Mouse (Mus musculus): ENCODE measurements at regions not wholly inside any gene's neighbourhood (a gene's known extent, or its start where the extent isn't known, plus 50 kb on each side); places are given as distances from the start of the nearest gene placed in this dataset.

DNA sequence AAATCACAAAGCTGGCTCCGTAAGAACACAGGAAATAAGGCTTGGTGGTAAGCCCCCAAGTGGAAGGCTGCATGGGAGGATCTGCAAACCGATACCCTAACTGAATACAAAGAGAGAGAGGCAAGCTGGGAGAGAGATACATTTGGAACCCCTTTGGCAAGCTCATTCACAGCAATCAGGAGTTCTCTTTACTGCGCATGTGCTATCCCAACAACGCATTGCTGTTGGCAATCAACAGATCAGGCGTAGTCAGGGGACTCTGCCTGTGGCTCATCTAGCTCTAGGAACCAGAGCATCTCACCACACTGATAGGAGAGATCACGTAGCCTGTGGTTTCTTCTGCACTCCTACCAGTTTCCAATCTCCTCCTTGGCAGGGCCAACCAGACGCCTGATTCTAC is 103.9 kb upstream of the Phyhipl start:
- no peaks in the 10 kb centered on the region for H3K36me3 ChIP-seq (ENCODE audit: control insufficient read depth, insufficient read depth, low read length)
- 80% methylated on average over 7 of the region's 7 CpGs for WGBS
- H3K4me3 ChIP-seq = no peak overlapping the region
- H3K79me2 ChIP-seq (replicated peaks; ENCODE audit: control insufficient read depth, insufficient read depth, low read length) = no peaks in the 10 kb centered on the region
- H3K9ac ChIP-seq (ENCODE audit: low read depth, low read length) = no peak overlapping the region
- TF ChIP-seq CTCF (IDR thresholded peaks at IDR 0.05) (no peak), EP300 (IDR thresholded peaks at IDR 0.05; ENCODE audit: insufficient read depth, low read depth, low read length) (no peak), POLR2A (IDR thresholded peaks at IDR 0.05; ENCODE audit: insufficient read depth, low read depth, low read length) (no peak)
- no peak for DNase-seq
- intact Hi-C loops (cut with DNase I) = no loop called here
- no peak overlapping the region for H3K27ac ChIP-seq
- no peaks in the 10 kb centered on the region for H3K4me1 ChIP-seq (ENCODE audit: control insufficient read depth, insufficient read depth, low read length)
- no peaks in the 10 kb centered on the region for H3K27me3 ChIP-seq (ENCODE audit: control insufficient read depth, insufficient read depth, low read length)

DNA sequence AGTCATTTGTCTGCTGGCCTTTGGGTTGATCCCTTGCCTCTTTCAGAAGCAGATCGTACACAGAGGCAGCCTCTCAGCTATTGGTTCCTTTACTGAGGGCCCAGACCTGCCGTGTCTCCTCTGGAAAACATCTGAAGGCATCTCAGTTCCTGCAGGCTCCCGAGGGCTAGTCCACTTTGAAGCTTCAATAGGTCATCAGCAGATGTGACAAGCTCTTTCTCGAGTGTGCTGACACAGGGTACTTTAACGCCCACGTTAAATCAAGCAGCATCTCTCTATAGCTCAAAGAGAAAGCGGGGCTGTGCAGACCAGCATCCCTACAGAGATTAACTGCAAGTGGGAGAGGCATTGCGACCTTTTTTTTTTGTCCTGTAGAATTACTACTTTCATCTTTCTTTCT is 96.0 kb upstream of the Phyhipl start:
- H3K27ac ChIP-seq = no peak overlapping the region
- H3K4me1 ChIP-seq (ENCODE audit: control insufficient read depth, insufficient read depth, low read length) = no peaks in the 10 kb centered on the region
- intact Hi-C loops (cut with DNase I) = no loop called here
- no peak overlapping the region for H3K9ac ChIP-seq (ENCODE audit: low read depth, low read length)
- no peaks in the 10 kb centered on the region; the same call in 1 of the 2 replicates for H3K27me3 ChIP-seq (ENCODE audit: control insufficient read depth, insufficient read depth, low read length)
- H3K36me3 ChIP-seq (ENCODE audit: control insufficient read depth, insufficient read depth, low read length) = no peaks in the 10 kb centered on the region
- H3K4me3 ChIP-seq = no peak overlapping the region
- WGBS = 55% methylated on average over 8 of the region's 8 CpGs
- TF ChIP-seq EP300 (IDR thresholded peaks at IDR 0.05; ENCODE audit: insufficient read depth, low read depth, low read length) = no peak
- no peak for TF ChIP-seq POLR2A (IDR thresholded peaks at IDR 0.05; ENCODE audit: insufficient read depth, low read depth, low read length)
- no peak for TF ChIP-seq CTCF (IDR thresholded peaks at IDR 0.05)
- DNase-seq = no peak
- no peaks in the 10 kb centered on the region for H3K79me2 ChIP-seq (replicated peaks; ENCODE audit: control insufficient read depth, insufficient read depth, low read length)

DNA sequence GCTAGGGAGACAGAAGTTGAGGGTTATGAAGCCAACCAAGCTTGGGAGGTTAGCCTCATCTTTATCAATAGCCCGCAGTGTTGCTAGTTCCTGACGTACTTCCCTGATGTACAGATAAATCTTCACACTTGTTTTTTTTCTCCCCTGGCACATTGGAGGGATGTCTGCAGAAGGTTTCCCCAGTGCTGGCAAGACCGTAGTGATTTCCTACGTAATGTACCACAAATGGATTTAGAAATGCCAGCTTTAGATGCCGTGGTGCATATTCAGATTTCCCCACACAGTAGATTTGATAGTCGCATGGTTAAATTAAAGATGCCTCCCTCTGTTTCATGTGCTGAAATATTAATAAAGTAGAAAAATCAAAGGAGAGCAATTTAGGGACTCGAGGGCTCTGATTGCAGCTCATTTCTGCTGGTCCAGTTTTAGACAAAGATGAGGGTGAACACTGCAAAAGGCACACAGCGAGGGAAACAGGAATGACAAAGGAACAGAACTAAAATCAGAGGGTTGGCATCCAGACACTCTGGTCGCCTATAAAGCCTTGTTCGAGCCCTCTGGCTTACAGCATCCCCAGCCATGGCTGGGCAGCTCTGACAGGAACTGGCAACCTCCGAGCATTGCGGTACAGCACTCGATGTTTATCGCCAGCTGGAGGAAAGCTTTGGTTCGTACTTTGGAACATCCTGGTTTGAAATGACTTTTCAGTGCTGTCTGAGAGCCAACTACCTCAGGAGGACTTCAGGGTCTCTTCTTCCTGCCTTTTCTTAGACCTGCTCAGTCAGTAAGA is 94.8 kb upstream of the Phyhipl start:
- no peak overlapping the region for H3K9ac ChIP-seq (ENCODE audit: low read depth, low read length)
- no peak overlapping the region for H3K4me3 ChIP-seq
- H3K79me2 ChIP-seq (replicated peaks; ENCODE audit: control insufficient read depth, insufficient read depth, low read length) = no peaks in the 10 kb centered on the region
- DNase-seq = no peak
- intact Hi-C loops (cut with DNase I) = no loop called here
- 71% methylated on average over 15 of the region's 15 CpGs for WGBS
- no peak overlapping the region for H3K27ac ChIP-seq
- H3K36me3 ChIP-seq (ENCODE audit: control insufficient read depth, insufficient read depth, low read length) = no peaks in the 10 kb centered on the region
- H3K27me3 ChIP-seq (ENCODE audit: control insufficient read depth, insufficient read depth, low read length) = no peaks in the 10 kb centered on the region; the same call in 1 of the 2 replicates
- no peaks in the 10 kb centered on the region for H3K4me1 ChIP-seq (ENCODE audit: control insufficient read depth, insufficient read depth, low read length)
- TF ChIP-seq POLR2A (IDR thresholded peaks at IDR 0.05; ENCODE audit: insufficient read depth, low read depth, low read length) (no peak), CTCF (IDR thresholded peaks at IDR 0.05) (no peak), EP300 (IDR thresholded peaks at IDR 0.05; ENCODE audit: insufficient read depth, low read depth, low read length) (no peak)

DNA sequence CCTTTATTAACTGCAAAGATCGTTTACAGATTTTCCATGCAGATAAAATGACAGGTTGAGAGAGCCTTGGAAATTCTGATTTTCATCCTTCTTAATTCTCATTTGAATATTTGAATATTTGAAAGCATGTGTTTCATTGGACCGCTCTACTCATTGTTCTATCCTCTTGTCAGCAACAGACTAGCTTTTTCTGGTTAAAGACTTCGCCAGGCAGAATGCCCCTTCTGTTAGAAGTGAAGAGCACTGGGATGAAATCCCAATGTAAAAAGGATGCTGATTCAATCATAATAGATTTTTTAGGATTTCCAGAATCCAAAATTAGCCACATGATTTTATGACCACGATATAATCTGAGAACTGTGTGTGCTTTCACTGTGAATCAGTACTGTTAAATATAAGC is 90.8 kb upstream of the Phyhipl start:
- Histone ChIP-seq H3K36me3 (ENCODE audit: control insufficient read depth, insufficient read depth, low read length) (no peaks in the 10 kb centered on the region), H3K27ac (no peak overlapping the region), H3K79me2 (replicated peaks; ENCODE audit: control insufficient read depth, insufficient read depth, low read length) (no peaks in the 10 kb centered on the region), H3K27me3 (ENCODE audit: control insufficient read depth, insufficient read depth, low read length) (no peaks in the 10 kb centered on the region), H3K4me1 (ENCODE audit: control insufficient read depth, insufficient read depth, low read length) (no peaks in the 10 kb centered on the region), H3K9ac (ENCODE audit: low read depth, low read length) (no peak overlapping the region), H3K4me3 (no peak overlapping the region)
- intact Hi-C loops (cut with DNase I) = no loop called here
- no peak for DNase-seq
- WGBS = 77% methylated on average over 4 of the region's 4 CpGs
- TF ChIP-seq CTCF (IDR thresholded peaks at IDR 0.05) (no peak), POLR2A (IDR thresholded peaks at IDR 0.05; ENCODE audit: insufficient read depth, low read depth, low read length) (no peak), EP300 (IDR thresholded peaks at IDR 0.05; ENCODE audit: insufficient read depth, low read depth, low read length) (no peak)

DNA sequence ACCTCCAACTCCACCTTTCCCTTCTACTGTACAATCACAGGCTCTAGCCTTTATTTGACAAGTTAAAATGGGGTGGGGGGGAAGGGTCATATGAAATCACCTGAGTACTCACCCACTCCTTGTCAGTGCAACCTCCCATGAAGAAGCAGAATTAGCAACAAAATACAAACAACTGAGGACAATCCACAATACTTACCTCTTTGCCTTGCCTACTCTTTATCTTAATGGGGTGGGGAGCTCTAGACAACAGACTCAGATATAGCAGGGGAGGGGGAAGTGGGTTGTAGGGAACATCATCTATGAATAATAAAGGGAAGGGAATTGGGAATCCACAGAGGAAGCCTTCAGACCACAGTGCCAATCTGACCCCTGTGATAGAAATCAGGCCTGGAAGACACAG is 86.1 kb upstream of the Phyhipl start:
- H3K36me3 ChIP-seq (ENCODE audit: control insufficient read depth, insufficient read depth, low read length) = no peaks in the 10 kb centered on the region
- intact Hi-C loops (cut with DNase I) = no loop called here
- TF ChIP-seq CTCF (IDR thresholded peaks at IDR 0.05) (no peak), POLR2A (IDR thresholded peaks at IDR 0.05; ENCODE audit: insufficient read depth, low read depth, low read length) (no peak), EP300 (IDR thresholded peaks at IDR 0.05; ENCODE audit: insufficient read depth, low read depth, low read length) (no peak)
- no peak overlapping the region for H3K9ac ChIP-seq (ENCODE audit: low read depth, low read length)
- no peaks in the 10 kb centered on the region for H3K4me1 ChIP-seq (ENCODE audit: control insufficient read depth, insufficient read depth, low read length)
- H3K79me2 ChIP-seq (replicated peaks; ENCODE audit: control insufficient read depth, insufficient read depth, low read length) = no peaks in the 10 kb centered on the region
- DNase-seq = no peak
- H3K27me3 ChIP-seq (ENCODE audit: control insufficient read depth, insufficient read depth, low read length) = no peaks in the 10 kb centered on the region
- no peak overlapping the region for H3K4me3 ChIP-seq
- no peak overlapping the region for H3K27ac ChIP-seq

DNA sequence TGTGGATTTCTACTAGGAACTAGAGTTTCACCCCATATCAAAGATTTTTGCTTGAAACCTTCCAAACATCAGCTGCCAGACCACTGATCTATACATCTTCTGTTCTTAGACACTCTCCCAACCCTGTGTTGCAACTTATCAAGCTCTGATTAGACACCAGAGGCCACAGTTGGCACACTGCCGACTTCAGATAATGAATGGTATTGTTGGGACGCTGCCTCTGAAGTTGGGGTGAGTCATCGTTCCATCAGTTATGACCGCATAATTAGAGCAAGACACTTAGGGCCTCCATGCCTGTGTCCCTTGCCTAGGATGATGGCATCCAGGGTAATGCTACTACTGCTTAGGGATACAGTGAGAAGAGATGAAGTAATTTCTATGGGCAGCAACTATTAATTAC is 84.3 kb upstream of the Phyhipl start:
- intact Hi-C loops (cut with DNase I) = no loop called here
- no peaks in the 10 kb centered on the region for H3K36me3 ChIP-seq (ENCODE audit: control insufficient read depth, insufficient read depth, low read length)
- no peak for TF ChIP-seq CTCF (IDR thresholded peaks at IDR 0.05)
- no peak for TF ChIP-seq POLR2A (IDR thresholded peaks at IDR 0.05; ENCODE audit: insufficient read depth, low read depth, low read length)
- TF ChIP-seq EP300 (IDR thresholded peaks at IDR 0.05; ENCODE audit: insufficient read depth, low read depth, low read length) = no peak
- H3K4me1 ChIP-seq (ENCODE audit: control insufficient read depth, insufficient read depth, low read length) = no peaks in the 10 kb centered on the region
- no peak overlapping the region for H3K9ac ChIP-seq (ENCODE audit: low read depth, low read length)
- H3K27me3 ChIP-seq (ENCODE audit: control insufficient read depth, insufficient read depth, low read length) = no peaks in the 10 kb centered on the region
- 30% methylated on average over 4 of the region's 4 CpGs for WGBS
- H3K4me3 ChIP-seq = no peak overlapping the region
- no peak overlapping the region for H3K27ac ChIP-seq
- peak in 1 of 2 experiments; percentile 2 for DNase-seq
- no peaks in the 10 kb centered on the region for H3K79me2 ChIP-seq (replicated peaks; ENCODE audit: control insufficient read depth, insufficient read depth, low read length)

Measured in heart, adult 2 months (tissue).